Mouse (Mus musculus) thymus, adult 2 months (tissue): ENCODE results near the gene Taf12.

Source experiments
- CTCF ChIP-seq: fragments of 200-500 bp; IDR thresholded peaks from 2 replicates; pipeline ENCODE4 v1.5.1; 2012; ENCODE audit warnings: mild to moderate bottlenecking, control low read depth, low read length, moderate library complexity, borderline replicate concordance; ENCODE audit not compliant: control insufficient read depth, poor library complexity, insufficient read depth; ENCODE audit errors: extremely low read depth
- POLR2A ChIP-seq: fragments of 200-500 bp; IDR thresholded peaks from 2 replicates; pipeline ENCODE4 v1.6.1; 2012; ENCODE audit warnings: mild to moderate bottlenecking, low read length, control low read depth, moderate library complexity; ENCODE audit not compliant: control insufficient read depth, poor library complexity, insufficient read depth; ENCODE audit errors: extremely low read depth

DNA sequence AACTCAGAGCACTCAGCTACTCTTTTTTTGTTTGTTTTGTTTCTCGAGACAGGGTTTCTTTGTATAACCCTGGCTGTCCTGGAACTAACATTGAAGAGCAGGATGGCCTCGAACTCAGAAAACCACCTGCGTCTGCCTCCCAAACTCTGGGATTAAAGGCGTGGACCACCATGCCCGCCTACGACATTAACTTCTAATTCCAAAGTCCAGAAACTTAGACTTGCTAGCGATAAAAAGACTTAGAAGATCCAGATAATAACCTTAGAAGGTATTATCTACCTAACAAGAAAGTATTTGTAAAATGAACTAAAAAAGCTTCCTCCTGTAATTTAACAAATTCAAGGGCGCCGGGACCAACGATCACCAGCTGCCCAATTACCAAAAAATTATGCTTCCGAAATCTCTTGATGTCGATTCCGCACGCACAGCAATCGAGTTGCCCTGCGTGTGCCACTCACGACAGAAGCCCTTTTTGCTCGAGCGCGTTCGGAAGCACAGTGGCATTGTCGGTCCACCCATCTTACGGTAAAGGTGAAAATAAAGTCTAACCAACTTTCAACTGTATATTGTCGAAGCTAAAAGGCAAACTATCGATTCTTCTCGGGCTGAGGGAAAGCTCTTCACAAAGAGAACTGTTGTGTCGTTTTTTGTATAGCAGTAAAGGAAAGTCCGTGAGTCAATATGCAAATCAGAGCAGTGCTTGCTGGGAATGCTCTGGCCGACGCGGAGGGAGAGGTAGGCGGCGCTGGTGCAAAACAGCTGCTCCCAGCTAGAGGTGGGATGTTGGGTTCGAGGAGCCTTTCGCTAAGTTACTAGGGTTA is 4.2 kb upstream of the Taf12 start:
- TF ChIP-seq POLR2A (peak; percentile 99), CTCF (no peak)
